Comparison of ENCODE assay signal across 8 mouse cellular contexts in the genomic region with DNA sequence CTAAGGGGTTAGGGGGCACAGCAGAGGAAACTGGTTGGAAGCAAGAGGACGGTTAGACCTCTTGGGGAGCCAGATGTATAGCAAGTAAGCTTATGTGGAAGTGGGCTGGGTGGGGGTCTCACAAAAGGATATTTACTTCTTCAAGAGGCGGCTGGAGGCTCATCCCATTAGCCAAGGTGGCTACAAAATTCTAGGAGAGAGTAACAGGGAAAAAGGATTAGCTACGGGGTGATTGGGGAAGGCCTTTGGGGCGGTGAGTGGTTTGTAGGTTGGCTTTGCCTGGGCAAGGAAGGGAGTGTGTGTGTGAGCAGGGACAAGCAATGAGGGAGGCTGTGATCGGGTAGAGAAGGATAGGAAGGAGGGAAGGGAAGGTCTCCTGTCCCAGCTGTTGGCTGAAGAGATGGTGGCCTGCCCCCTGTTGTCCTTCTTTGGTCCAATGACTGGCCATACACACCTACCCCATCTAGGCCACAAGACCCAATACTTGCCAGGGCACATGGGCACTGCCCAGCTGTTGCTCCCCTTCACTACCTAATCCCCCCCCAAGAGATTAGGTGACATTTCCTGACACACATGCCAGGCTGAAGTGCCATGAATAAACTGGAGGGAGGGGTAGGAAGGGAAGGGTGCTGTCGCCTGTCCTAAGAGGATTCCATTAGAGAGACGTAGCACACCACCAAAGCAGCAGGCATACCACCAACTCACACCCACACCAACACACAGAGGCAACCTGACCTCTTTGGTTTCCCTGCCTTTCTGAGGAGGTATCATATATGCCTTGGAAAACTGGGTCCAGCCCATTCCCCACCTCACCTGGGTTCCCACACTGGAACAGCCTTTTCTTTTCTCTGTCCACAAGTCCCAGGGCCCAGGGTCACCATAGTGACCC. TPM values are rescaled to one million over a fixed set of nuclear protein-coding genes. Genes with fewer than 3 reads are reported as not detected.
DNase-seq lines count a peak whose midpoint lies in the region; ATAC-seq and TF ChIP-seq lines count a peak whose summit lies in the region.
"Had no signal": no experiment of that assay in that cellular context is flagged by ENCODE, and none has a peak within 500 bp of the region (broad histone marks: within the 10 kb centered on the region; RNA-seq: fewer than 3 reads in every experiment).

No protein-coding gene starts in this region.

- TF ChIP-seq POLR2A in limb, embryonic 14.5 days (IDR thresholded peaks at IDR 0.05; ENCODE audit: borderline replicate concordance, extremely low read depth, insufficient read depth, insufficient read length): no peak

- no peaks in the 10 kb centered on the region for H3K27me3 ChIP-seq in lung, embryonic 15.5 days
- H3K27me3 ChIP-seq in forebrain, embryonic 15.5 days: no peaks in the 10 kb centered on the region
- H3K27me3 ChIP-seq in limb, embryonic 14.5 days (ENCODE audit: control insufficient read depth, insufficient read depth, low read length): no peaks in the 10 kb centered on the region
- H3K27me3 ChIP-seq in stomach, embryonic 15.5 days (replicated peaks): no peaks in the 10 kb centered on the region

- peaks cover 32% of the 10 kb centered on the region for H3K36me3 ChIP-seq in lung, embryonic 15.5 days
- H3K36me3 ChIP-seq in forebrain, embryonic 15.5 days: peaks cover 34% of the 10 kb centered on the region
- H3K36me3 ChIP-seq in limb, embryonic 14.5 days (ENCODE audit: control insufficient read depth, insufficient read depth, low read length): peaks cover 49% of the 10 kb centered on the region
- H3K36me3 ChIP-seq in stomach, embryonic 15.5 days: peaks cover 33% of the 10 kb centered on the region

- H3K4me2 ChIP-seq in lung, embryonic 15.5 days: peak overlapping the region; percentile 77
- H3K4me2 ChIP-seq in forebrain, embryonic 15.5 days (replicated peaks): peak overlapping the region; percentile 60
- H3K4me2 ChIP-seq in limb, embryonic 14.5 days (replicated peaks; ENCODE audit: low read depth, low read length, severe bottlenecking): peak overlapping the region; percentile 64
- peak overlapping the region; percentile 62 for H3K4me2 ChIP-seq in stomach, embryonic 15.5 days

- H3K27ac ChIP-seq in lung, embryonic 15.5 days: no peak overlapping the region
- 0 out of 2 replicates have a peak overlapping the region, but pooled peaks have one; percentile 17 for H3K27ac ChIP-seq in forebrain, embryonic 15.5 days (replicated peaks)
- 0 out of 2 replicates have a peak overlapping the region, but pooled peaks have one; percentile 19 for H3K27ac ChIP-seq in limb, embryonic 14.5 days (replicated peaks; ENCODE audit: low read depth, low read length)
- peak overlapping the region; percentile 40 for H3K27ac ChIP-seq in stomach, embryonic 15.5 days

- no peak overlapping the region for H3K9ac ChIP-seq in lung, embryonic 15.5 days
- no peak overlapping the region for H3K9ac ChIP-seq in forebrain, embryonic 15.5 days (replicated peaks)
- H3K9ac ChIP-seq in limb, embryonic 14.5 days (ENCODE audit: low read depth, low read length, severe bottlenecking): no peak overlapping the region
- H3K9ac ChIP-seq in stomach, embryonic 15.5 days: no peak overlapping the region

- no peak for ATAC-seq in lung, embryonic 15.5 days (ENCODE audit: borderline replicate concordance, extremely low read depth, low FRiP score, low TSS enrichment)
- no peak for ATAC-seq in forebrain, embryonic 15.5 days (replicated peaks)
- no peak for ATAC-seq in limb, embryonic 14.5 days (ENCODE audit: low FRiP score, low read depth)
- ATAC-seq in stomach, embryonic 15.5 days (ENCODE audit: insufficient read depth, low FRiP score, low read depth): no peak

- WGBS in lung, embryonic 15.5 days: 63% methylated on average over 7 of the region's 7 CpGs
- 71% methylated on average over 7 of the region's 7 CpGs for WGBS in forebrain, embryonic 15.5 days
- 77% methylated on average over 7 of the region's 7 CpGs for WGBS in limb, embryonic 14.5 days
- WGBS in stomach, embryonic 15.5 days: 74% methylated on average over 7 of the region's 7 CpGs

- DNase-seq in lung, postnatal 25 days (ENCODE audit: low spot score): no peak
- no peak for DNase-seq in limb, embryonic 14.5 days (ENCODE audit: low spot score)
- no peak for DNase-seq in urinary bladder, postnatal 36 days (ENCODE audit: low spot score in 2 of 2)
- no peak for DNase-seq in adrenal gland, adult 2 months
- DNase-seq: lung, adult 18-20 months had no signal

- H3K4me1 ChIP-seq in lung, embryonic 15.5 days: peaks cover 36% of the 10 kb centered on the region
- peaks cover 34% of the 10 kb centered on the region for H3K4me1 ChIP-seq in forebrain, embryonic 15.5 days
- H3K4me1 ChIP-seq in limb, embryonic 14.5 days (ENCODE audit: control insufficient read depth, insufficient read depth, low read length): peaks cover 19% of the 10 kb centered on the region
- H3K4me1 ChIP-seq in stomach, embryonic 15.5 days: peaks cover 33% of the 10 kb centered on the region

- H3K9me3 ChIP-seq in lung, embryonic 15.5 days: no peaks in the 10 kb centered on the region
- no peaks in the 10 kb centered on the region for H3K9me3 ChIP-seq in forebrain, embryonic 15.5 days
- no peaks in the 10 kb centered on the region for H3K9me3 ChIP-seq in limb, embryonic 14.5 days (ENCODE audit: control insufficient read depth, low read length)
- H3K9me3 ChIP-seq in stomach, embryonic 15.5 days: no peaks in the 10 kb centered on the region

- H3K4me3 ChIP-seq in lung, embryonic 15.5 days: peak overlapping the region; percentile 84
- H3K4me3 ChIP-seq in forebrain, embryonic 15.5 days: peak overlapping the region; percentile 65
- peak overlapping the region; percentile 100; the same call in 1 of the 2 replicates for H3K4me3 ChIP-seq in limb, embryonic 14.5 days (replicated peaks; ENCODE audit: low read length)
- peak overlapping the region; percentile 73; the same call in 1 of the 2 replicates for H3K4me3 ChIP-seq in stomach, embryonic 15.5 days (replicated peaks)

RNA-seq across cellular contexts. Expression of gene Prmt1, which starts 2.2 kb away (rescaled TPM):
- polyA plus RNA-seq in lung, embryonic 15.5 days (2015; fragmentation: Nextera tagmentation; extraction: Ambion mirVana): 545 and 586 TPM in 2 replicates
- polyA plus RNA-seq in forebrain, embryonic 15.5 days (2015; fragmentation: Nextera tagmentation; extraction: Ambion mirVana): 703 and 728 TPM in 2 replicates
- 607 and 720 TPM in 2 replicates for polyA plus RNA-seq in limb, embryonic 14.5 days (2012; rRNA removed)
- 166 and 187 TPM in 2 replicates for polyA plus RNA-seq in limb, embryonic 14.5 days (2014; fragmentation: Nextera tagmentation; extraction: Ambion mirVana)
- 396 and 430 TPM in 2 replicates for polyA plus RNA-seq in stomach, embryonic 15.5 days (2015; fragmentation: Nextera tagmentation; extraction: Ambion mirVana)
- 100 to 1,000 TPM; 166 to 234 TPM for total RNA-seq in adrenal gland, adult 2 months (2021)
- 101 and 122 TPM in 2 replicates for polyA plus RNA-seq in adrenal gland, adult 2 months (2012; rRNA removed)

RNA-seq across cellular contexts. Expression of gene Cpt1c, which starts 9.5 kb away (rescaled TPM):
- polyA plus RNA-seq in lung, embryonic 15.5 days (2015; fragmentation: Nextera tagmentation; extraction: Ambion mirVana): 14.5 and 15.0 TPM in 2 replicates
- polyA plus RNA-seq in forebrain, embryonic 15.5 days (2015; fragmentation: Nextera tagmentation; extraction: Ambion mirVana): 48.2 and 51.6 TPM in 2 replicates
- polyA plus RNA-seq in limb, embryonic 14.5 days (2012; rRNA removed): 78.9 and 115 TPM in 2 replicates
- 26.3 and 33.6 TPM in 2 replicates for polyA plus RNA-seq in limb, embryonic 14.5 days (2014; fragmentation: Nextera tagmentation; extraction: Ambion mirVana)
- 19.3 and 19.4 TPM in 2 replicates for polyA plus RNA-seq in stomach, embryonic 15.5 days (2015; fragmentation: Nextera tagmentation; extraction: Ambion mirVana)
- 10 to 100 TPM in 1 of 2 experiments, 1 to 10 TPM in 1; 7.3 to 13.5 TPM for total RNA-seq in adrenal gland, adult 2 months (2021)
- 29.6 and 37.5 TPM in 2 replicates for polyA plus RNA-seq in adrenal gland, adult 2 months (2012; rRNA removed)

RNA-seq across cellular contexts. Expression of gene Irf3, which starts 13.3 kb away (rescaled TPM):
- 88.1 and 92.6 TPM in 2 replicates for polyA plus RNA-seq in lung, embryonic 15.5 days (2015; fragmentation: Nextera tagmentation; extraction: Ambion mirVana)
- 62.6 and 66.6 TPM in 2 replicates for polyA plus RNA-seq in forebrain, embryonic 15.5 days (2015; fragmentation: Nextera tagmentation; extraction: Ambion mirVana)
- polyA plus RNA-seq in limb, embryonic 14.5 days (2012; rRNA removed): 142 and 168 TPM in 2 replicates
- 92.5 and 92.7 TPM in 2 replicates for polyA plus RNA-seq in limb, embryonic 14.5 days (2014; fragmentation: Nextera tagmentation; extraction: Ambion mirVana)
- polyA plus RNA-seq in stomach, embryonic 15.5 days (2015; fragmentation: Nextera tagmentation; extraction: Ambion mirVana): 89.5 and 94.4 TPM in 2 replicates
- total RNA-seq in adrenal gland, adult 2 months (2021): 100 to 1,000 TPM; 105 to 130 TPM
- 93.3 and 98.1 TPM in 2 replicates for polyA plus RNA-seq in adrenal gland, adult 2 months (2012; rRNA removed)

RNA-seq across cellular contexts. Expression of gene Bcl2l12, which starts 14.3 kb away (rescaled TPM):
- 66.3 and 66.7 TPM in 2 replicates for polyA plus RNA-seq in lung, embryonic 15.5 days (2015; fragmentation: Nextera tagmentation; extraction: Ambion mirVana)
- 19.2 and 21.8 TPM in 2 replicates for polyA plus RNA-seq in forebrain, embryonic 15.5 days (2015; fragmentation: Nextera tagmentation; extraction: Ambion mirVana)
- polyA plus RNA-seq in limb, embryonic 14.5 days (2012; rRNA removed): 81.3 and 104 TPM in 2 replicates
- polyA plus RNA-seq in limb, embryonic 14.5 days (2014; fragmentation: Nextera tagmentation; extraction: Ambion mirVana): 54.9 and 62.9 TPM in 2 replicates
- 47.3 and 47.7 TPM in 2 replicates for polyA plus RNA-seq in stomach, embryonic 15.5 days (2015; fragmentation: Nextera tagmentation; extraction: Ambion mirVana)
- 10 to 100 TPM; 20.1 to 20.3 TPM for total RNA-seq in adrenal gland, adult 2 months (2021)
- 40.4 and 50.3 TPM in 2 replicates for polyA plus RNA-seq in adrenal gland, adult 2 months (2012; rRNA removed)

RNA-seq across cellular contexts. Expression of gene Scaf1, which starts 32.0 kb away (rescaled TPM):
- 35.5 and 36.5 TPM in 2 replicates for polyA plus RNA-seq in lung, embryonic 15.5 days (2015; fragmentation: Nextera tagmentation; extraction: Ambion mirVana)
- polyA plus RNA-seq in forebrain, embryonic 15.5 days (2015; fragmentation: Nextera tagmentation; extraction: Ambion mirVana): 42.8 and 47.1 TPM in 2 replicates
- 114 and 135 TPM in 2 replicates for polyA plus RNA-seq in limb, embryonic 14.5 days (2012; rRNA removed)
- polyA plus RNA-seq in limb, embryonic 14.5 days (2014; fragmentation: Nextera tagmentation; extraction: Ambion mirVana): 50.7 and 58.3 TPM in 2 replicates
- polyA plus RNA-seq in stomach, embryonic 15.5 days (2015; fragmentation: Nextera tagmentation; extraction: Ambion mirVana): 32.4 and 39.3 TPM in 2 replicates
- total RNA-seq in adrenal gland, adult 2 months (2021): 10 to 100 TPM; 72.0 to 83.7 TPM
- 117 and 121 TPM in 2 replicates for polyA plus RNA-seq in adrenal gland, adult 2 months (2012; rRNA removed)
